Mouse (Mus musculus): ENCODE measurements at regions not wholly inside any gene's neighbourhood (a gene's known extent, or its start where the extent isn't known, plus 50 kb on each side); places are given as distances from the start of the nearest gene placed in this dataset.

DNA sequence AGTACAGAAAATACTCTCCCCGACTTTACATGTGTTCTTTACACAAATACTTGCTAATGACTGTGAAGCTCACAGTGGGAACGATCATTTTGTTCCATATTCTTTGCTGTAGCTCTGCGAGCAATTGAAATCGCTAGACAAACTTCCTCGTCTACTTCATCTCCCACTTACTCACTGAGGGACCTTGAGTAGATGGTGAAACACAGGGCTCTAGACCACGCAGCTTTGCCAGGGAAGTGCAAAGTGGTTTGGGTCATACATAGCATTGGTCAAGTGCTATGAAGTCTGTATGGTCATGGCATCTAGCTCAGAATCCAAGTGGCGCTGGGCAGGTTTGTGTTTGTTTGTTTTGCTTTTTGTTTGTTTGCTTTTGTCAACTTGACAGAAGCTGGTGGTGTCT is 1174.0 kb upstream of the A1bg start:
- no peak for DNase-seq (ENCODE audit: low spot score in 2 of 2)

DNA sequence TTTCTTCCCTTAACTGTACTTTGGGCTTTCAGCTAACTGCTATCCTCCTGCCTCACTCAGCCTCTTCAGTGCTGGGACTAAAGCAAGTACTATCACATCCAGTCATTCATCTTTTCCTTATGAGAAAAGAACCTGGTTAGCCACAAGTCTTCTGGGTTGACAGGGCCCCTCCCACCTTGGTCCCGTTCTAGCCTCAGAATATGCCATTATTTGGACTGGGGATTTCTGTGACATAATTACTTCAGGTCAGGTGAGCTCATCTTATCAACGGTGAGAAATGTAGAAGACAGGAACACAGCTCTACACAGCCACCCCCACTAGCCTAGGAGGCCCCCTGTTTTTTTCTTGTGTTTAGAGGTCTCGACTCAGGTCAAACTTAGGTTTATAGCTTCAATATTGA is 1172.4 kb upstream of the A1bg start:
- no peak for DNase-seq (ENCODE audit: low spot score in 2 of 2)

DNA sequence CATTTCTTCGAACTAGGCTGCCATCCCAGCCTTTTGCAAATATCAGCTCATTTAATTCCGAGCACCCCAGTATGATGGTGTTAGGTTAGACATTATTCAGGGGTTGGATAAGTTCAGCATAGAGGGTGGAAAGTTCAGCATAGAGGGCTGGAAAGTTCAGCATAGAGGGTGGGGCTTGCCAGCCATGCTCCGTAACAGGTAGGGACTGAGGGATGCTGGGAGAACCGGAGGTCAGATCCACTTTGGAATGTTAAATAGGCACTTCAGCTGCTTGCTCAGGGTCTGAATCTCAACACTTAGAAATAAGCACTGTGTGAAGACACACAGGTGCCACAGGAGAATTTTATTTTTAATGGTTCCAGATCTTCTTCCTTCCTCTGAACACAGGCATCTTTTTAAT is 1170.9 kb upstream of the A1bg start:
- no peak for DNase-seq (ENCODE audit: low spot score in 2 of 2)

DNA sequence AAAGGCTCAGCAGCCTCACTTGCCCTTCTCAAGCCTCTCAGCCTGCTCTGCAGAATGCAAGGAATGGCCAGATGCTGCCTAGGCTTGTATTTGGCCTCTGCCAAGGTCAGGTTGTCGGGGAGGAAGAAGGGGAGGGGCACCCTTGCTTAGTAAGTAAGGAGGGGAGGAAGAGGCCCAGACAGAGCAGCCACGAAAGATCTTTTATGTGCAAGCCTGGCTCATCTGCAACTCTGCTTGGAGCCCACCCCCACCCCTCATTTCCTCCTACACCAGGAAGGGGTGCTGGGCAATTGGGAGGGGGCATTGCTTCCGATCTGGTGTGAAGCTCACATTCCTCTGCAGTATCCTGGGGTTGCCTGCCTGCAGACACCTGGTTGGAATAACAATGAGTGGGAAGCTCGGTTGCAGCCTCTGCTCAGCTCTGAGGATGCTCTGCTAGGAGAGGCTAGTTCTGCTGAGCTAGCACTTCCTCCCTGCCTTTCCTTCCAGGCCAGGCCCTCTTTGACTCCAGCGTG is 1169.9 kb upstream of the A1bg start:
- peak in 1 of 2 experiments; percentile 67 for DNase-seq (ENCODE audit: low spot score in 2 of 2)

DNA sequence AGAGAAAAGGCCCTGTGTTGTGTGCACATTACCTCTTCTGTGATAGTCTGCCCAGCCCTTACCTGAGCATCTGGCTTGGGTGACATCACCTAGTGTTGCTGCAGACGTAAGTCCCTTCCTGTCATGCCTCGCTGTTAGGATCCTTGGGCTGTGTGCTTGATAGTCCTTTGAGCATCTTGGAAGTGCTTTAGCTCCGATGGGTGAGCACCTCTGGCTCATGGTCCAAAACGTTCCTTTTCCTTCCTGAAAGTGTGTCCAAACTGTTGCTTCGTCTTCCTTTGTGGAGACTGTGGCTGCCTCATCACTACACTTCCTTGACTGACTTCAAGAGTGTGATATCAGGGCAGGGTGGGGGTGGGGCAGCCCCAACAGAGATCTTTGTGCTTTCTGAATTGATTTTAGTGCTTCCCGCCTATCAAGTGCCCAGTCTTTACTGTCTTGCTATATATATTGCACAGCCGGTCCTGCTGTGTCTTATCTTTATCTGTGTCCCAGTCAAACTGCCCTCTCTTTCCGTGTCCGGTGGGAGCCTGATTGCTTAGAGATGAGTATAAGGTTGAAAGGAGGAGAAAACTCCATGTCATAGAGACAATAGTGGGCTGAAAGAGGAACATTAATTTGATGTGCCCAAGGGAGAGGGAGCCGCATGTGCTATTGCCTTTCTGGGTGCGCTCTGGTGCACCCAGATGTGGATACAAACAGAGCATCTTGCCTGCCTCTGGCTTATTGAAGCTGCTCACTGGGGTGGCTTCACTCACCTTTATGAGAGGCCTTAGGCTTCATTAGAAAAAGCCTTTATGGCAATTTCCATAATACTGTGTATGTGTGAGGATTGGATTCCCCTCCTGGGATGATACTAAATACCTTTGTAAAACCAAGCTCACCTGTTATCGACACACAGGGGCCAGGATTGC is 1169.2 kb upstream of the A1bg start:
- no peak for DNase-seq (ENCODE audit: low spot score in 2 of 2)

DNA sequence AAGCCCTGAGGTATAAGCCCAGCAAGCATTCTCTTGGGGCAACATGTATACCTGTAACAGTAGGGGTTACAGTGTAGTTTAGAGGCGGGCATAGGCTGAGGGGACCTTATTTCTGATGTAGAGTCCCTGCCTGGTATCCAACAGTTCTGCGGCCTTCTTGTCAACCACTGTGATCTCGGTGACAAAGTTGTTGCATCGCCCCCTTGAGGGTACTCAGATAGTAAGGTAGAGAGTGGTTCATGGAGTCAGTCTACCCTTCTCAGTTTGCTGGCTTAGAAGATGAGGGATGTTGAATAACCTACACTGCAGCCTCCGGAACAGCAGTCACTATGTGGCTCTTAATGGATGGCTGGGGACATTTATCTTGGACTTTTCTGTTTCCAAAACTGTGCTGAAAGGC is 1168.3 kb upstream of the A1bg start:
- no peak for DNase-seq (ENCODE audit: low spot score in 2 of 2)

DNA sequence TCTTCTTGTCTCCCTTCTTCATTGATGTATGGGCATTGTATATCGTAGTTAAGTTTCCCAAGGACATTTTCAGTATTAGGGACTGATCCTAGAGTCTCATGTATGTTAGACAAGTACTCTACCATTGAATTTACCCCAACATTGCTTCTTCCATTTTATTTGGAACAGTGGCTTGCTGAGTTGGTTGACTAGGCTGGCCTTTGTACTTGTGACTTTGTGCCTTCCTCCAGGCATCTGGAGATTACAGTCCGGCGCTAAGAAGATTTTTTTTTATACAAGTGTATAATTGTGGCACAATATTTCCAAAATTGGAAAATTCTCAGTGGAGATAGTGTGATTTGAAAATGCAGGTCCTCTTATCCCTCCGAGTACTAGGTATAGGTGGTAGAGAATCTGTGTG is 1165.5 kb upstream of the A1bg start:
- DNase-seq (ENCODE audit: low spot score in 2 of 2) = no peak

DNA sequence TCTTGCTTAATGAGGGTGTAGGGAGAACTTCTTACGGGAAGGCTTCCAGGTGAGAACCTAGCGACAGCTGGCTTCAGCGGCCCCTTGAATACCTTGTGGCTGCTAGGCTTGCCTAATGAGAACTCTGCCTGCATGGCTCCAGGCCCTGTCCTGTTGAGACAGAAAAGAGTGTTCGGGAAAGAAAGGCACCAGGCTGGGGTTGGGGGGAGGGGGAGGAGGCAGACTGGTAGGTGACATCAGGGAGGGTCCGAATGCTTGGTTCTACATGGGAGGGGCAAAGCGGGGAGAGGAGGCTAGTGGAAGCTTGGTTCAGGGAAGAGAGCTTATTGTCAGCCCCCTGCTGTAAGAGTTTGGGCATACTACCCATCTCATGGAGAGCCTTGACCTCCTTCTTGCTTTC is 1164.9 kb upstream of the A1bg start:
- DNase-seq (ENCODE audit: low spot score in 2 of 2) = no peak

DNA sequence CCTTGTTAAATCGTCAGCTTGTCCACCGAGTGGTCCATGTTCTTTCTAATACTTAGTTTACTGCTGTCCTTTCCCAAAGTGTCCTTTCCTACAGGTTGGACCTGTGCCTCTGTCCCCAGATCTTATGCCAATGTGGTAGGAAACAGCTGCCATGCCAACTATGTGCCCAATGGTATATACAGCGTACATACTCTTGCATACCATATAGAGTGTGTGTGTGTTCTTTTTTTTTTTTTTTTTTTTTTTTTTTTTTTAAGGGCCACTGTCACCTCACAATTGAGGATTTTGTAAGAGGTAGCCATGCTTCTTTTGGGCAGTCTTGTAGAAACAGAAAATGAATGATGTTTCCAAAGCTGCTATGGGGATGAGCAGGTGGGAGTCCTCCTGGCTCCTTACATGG is 1163.2 kb upstream of the A1bg start:
- no peak for DNase-seq (ENCODE audit: low spot score in 2 of 2)

DNA sequence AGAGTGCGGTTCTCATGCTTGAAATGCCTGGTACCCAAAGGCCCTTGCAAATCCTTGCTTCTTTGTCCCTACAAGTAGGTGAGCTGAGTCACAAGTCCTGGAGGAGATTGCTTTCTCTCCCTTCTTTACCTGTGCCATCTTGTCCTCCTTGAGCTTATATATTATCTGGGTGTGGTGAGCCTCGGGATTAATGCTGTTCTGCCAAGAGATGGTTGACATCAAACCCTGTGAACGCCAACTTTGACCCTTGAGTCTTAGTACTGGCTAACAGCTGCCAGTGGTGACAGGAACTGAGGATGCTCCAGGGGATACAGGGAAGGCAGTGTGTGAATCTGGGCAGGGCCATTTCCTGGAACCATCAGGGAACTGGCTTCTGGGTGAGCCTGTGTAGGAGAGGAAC is 1160.5 kb upstream of the A1bg start:
- no peak for DNase-seq (ENCODE audit: low spot score in 2 of 2)

DNA sequence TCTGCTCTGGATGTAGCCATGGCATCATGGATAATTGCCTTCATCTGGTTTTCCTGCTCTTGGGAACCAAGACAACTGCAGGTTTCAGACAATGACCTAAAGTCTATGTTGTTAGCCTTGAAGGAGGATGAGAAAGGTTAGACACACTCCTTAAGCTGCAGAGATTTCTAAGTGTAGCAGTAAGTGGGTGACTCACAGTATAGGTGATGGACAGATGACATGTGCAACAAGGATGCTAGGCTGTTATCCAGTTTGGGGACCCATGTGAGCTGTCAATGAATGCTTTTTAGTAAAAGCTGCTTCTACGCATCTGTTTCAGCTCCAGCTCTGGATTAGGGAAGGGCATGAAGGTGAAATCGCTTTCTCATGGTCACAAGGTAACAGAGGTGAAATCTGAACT is 1159.7 kb upstream of the A1bg start:
- DNase-seq (ENCODE audit: low spot score in 2 of 2) = no peak

DNA sequence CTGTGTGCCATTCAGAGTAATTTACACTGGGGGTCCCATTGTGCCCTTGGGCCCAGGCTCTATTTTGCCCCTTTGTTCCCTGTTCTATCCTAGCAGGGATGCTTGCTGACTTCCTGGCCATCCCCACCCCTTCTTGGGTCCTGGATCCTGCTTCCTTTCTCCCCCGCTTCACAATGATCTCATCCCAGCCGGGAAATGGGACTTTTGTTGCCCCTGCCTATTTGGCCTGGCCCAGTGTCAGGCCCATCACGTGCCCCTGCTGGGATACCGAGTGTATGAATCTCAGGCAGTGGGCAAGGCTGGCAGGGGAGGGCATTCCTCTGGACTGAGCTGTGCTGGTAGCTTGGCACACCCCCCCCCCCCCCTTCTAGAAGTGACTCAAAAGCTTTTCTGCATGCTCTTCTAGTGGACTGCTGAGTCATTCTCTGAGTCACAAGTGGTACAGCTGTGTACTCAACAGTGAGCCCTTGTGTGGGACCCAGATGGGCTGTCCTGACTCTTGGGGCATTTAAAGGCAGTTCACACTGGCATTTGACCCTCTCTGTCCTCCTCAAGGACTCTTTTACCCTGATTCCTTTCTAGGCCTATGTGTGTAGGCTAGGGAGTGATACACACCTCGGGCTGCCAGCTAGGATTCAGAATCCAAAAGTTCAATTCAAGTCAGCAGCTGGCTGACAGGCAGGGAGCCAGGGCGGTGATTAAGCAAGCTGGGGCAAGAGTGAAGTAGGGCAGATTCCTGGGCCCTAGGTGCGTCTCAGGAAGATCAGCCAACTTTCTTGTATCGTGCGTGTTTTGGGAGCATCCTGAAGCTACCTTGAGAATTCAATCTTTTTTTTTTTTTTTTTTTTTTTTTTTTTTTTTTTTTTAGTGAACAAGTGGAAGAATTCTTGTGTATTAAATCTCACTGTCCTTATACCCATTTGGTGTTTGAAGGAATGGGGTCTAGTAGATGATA is 1156.6 kb upstream of the A1bg start:
- peak; percentile 77 to 78 for DNase-seq (ENCODE audit: low spot score in 2 of 2)

DNA sequence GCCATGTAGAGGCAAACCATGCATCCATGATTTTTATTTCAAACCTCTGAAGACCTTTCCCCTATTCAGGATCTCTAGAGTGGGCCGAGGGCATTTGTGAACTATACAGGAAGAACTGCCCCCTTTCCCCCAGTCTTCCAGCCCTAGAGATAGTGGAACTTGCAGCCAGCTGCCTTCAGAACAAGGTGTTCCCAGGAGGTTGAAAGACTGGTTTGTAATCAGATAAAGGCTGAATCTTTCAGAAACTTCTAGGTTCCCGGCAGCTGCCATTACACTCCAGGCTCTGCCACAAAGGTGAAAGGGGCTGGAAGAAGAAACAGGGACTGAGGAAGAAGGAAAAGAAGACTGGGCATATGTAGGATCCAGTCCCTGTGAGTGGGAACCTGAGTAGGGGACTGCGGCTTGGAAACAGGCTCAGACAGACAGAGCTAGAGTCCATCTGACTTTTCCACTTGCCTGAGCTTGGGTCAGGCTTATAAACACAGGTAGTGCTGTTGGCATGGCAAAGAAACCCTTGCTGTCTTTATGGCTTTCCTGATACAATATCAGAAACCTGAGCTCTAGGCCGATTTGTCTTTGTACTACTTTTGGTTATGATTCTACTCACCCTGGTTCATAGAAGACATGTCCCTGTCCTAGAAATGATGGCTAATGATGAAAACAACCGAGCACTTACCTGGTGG is 1153.9 kb upstream of the A1bg start:
- DNase-seq (ENCODE audit: low spot score in 2 of 2) = peak in 1 of 2 experiments; percentile 40

DNA sequence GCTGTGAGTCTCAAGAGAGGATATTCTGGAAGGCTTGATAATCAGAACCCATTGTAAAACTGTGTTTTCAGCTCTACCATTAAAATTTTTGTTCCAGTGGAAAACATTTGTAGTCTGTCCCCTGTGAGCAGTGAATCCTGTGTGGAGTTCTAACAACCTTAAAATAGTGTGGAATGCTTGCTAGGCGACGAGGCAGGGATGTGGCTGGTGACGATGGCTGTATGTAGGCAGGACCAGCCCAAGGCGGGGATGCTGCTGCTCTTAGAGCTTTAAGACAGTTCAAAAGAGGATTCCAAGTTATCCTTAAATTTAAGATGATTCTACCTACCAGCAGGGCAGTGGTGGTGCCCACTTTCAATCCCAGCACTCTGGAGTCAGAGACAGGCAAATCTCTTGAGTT is 1151.9 kb upstream of the A1bg start:
- DNase-seq (ENCODE audit: low spot score in 2 of 2) = no peak

DNA sequence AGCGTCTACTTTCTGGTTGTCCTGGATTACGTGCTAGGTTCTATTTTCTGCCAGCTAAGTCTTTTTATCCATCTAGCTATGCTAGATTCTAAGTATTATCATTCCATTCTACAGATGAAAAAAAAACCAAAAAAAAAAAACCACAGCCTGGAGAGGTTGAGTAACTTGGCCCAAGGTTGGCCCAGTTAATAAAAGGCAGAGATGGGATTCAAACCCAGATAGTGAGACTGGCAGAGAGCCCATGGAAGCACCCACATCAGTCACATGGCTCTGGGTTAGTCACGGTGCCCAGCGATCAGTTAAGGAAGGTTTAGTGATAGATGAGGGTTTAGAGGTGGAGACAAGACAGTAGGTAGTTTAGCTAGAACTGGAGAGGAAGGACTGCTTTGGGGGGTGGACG is 1150.8 kb upstream of the A1bg start:
- no peak for DNase-seq (ENCODE audit: low spot score in 2 of 2)

DNA sequence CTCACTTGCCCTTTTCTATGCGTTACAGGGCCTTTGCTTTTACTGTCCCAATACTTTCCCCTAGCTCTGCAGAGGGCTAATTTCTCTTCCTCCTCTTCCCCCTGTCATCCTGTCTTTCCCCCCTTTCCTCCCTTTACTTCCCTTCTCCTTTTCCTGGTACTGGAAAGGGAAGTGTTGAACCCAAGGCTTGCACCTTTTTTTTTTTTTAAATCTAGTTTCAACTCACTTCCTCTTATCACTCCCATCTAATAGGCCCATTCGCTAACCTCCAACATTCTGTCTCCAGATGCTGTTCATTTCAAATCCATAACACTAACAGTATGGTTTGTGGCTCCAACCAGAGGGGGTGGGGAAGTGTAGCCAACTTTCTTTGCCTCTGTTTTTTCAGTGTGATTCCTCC is 1148.5 kb upstream of the A1bg start:
- DNase-seq (ENCODE audit: low spot score in 2 of 2) = no peak

DNA sequence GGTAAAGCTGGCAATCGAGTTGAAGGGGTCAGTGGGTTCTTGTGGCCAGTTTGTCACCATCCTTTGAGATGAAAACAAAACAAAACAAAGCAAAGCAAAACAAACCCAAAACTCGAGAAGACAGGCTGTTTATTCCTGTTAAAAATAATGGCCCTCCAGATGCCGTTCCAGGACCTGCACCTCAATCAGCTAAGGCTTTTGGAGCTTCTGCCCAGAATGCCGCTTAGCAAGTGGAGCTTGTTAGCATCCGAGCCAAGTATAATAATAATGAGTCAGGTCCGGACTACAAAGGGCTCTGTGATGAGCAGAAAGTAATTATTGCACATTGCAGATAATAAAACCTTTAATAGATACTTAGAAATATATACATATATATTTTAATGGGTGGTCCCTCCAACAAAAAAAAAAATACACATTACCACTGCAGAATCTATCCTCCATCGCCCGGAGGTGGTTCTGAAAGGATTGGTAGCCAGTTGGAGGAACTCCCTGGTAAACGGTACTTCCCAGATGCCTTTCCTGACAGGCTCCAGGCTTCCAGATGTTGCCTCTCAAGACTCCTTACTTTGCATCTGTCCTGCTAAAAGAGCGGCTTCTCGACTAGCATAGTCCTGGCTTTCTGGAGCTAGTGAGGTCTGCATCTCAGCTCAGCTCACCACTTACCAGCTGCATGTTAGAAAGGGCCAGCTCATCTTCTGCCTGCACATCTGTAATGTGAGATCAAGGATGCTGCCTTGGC is 1145.8 kb upstream of the A1bg start:
- DNase-seq (ENCODE audit: low spot score in 2 of 2) = no peak

DNA sequence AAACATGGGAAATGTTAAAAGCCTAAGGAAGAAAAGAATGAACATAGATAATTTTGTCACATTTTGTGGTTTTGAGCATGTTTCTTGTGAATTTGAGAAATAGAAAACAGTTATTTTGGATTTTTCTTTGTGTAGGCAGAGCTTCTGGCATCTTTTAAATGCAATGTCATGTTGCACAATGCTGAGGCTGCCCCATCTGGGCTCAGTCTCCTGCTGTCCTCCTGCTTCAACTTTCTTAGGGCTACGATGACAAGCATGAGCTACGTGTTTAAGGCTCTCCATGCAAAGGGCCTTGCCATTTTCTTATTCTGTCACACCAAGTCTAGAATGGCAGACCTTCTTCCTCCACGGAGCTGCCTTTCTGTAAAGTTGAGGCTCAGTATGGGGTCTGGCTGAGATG is 1141.6 kb upstream of the A1bg start:
- DNase-seq (ENCODE audit: low spot score in 2 of 2) = no peak

DNA sequence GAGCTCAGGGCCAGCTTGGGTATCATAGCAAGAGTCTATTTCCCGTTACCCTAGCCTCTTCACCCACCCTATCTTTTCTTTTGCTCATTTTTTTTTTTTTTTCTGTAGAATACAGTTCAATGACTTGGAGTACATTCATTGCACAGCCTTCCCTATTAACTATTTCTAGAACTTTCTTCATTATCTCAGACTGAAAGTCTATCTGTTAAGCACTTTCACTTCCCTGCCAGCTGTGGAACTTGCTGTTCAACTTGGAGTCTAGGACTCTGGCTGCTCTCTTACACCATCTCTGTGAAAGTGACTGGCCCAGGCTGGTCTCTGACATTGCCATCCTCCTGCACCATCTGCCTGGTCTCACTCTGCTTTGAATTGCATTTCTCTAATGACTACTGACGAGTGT is 1134.6 kb upstream of the A1bg start:
- no peak for DNase-seq (ENCODE audit: low spot score in 2 of 2)

DNA sequence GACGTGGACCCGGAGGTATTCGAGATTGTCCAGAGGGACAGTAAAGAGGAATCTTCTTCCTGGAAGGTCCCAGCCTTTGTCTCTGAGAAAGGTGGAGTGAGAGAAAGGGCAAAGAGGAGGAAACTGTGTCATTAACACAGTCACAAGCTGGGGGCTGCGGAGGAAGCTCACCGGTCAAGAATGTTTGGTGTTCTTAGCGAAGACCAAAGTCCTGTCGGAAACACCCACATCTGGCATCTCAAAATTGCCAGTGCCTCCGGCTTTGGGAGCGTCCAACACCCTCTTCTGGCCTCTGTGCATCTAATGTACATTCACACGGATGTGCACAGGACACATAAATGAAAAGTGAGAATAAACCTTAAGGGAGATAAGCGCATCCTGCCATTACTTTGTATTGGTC is 1134.1 kb upstream of the A1bg start:
- no peak for DNase-seq (ENCODE audit: low spot score in 2 of 2)

DNA sequence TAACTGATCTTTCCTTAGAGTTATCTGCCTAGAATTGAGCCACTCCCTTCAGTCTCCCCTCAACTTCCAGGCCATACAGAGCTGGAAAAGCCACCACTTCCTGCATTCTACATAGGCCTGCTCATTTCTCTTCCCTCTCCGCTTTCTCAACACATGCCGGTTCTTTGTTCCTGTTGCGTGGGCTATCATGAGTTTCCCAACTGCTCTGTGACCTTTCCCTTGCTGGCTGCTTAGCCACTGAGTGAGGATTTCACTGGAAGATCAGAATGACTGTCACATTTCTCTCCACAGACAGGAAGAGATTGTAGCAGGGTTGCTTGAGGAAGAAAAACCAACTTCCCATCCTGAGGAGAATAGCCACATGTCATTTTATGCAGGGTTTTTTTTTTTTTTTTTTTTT is 1133.6 kb upstream of the A1bg start:
- no peak for DNase-seq (ENCODE audit: low spot score in 2 of 2)
